Mouse (Mus musculus) gastrocnemius, postnatal 10 days (tissue): ENCODE data around the gene Hjurp. TPM values are rescaled to one million over a fixed set of nuclear protein-coding genes. Genes with fewer than 3 reads are reported as not detected.
"Not testable (repeated sequence)": the region's sequence is repeated elsewhere in the genome, so short reads cannot be mapped to it uniquely, and the experiment has no call there.

Experiments used
- DNase-seq: peaks from one replicate; pipeline ENCODE4 v3.0.0; 2021; ENCODE audit warnings: mixed read lengths
- total RNA-seq, 2 experiments: library from RNA; stranded (reverse); gene quantifications; 2 replicates each; pipeline ENCODE4 v1.2.3; 2021

The Hjurp gene
- total RNA-seq, 2 experiments from 2014 or later = 29.0 to 47.9 TPM

- no peak for DNase-seq
These were observed 38.7 kb downstream of the Hjurp start for GRCm38 (mm10) chr1:88238771-88239170.

- no peak for DNase-seq
These were observed 40.1 kb downstream of the Hjurp start for GRCm38 (mm10) chr1:88237311-88237710.

GRCm38 (mm10) chr1:88235894-88236415 is 41.5 kb downstream of the Hjurp start:
- no peak for DNase-seq

GRCm38 (mm10) chr1:88235046-88235893 is 42.2 kb downstream of the Hjurp start:
- DNase-seq = no peak

GRCm38 (mm10) chr1:88234646-88235045 is 42.8 kb downstream of the Hjurp start:
- DNase-seq = no peak

GRCm38 (mm10) chr1:88234248-88234610 is 43.2 kb downstream of the Hjurp start:
- no peak for DNase-seq

GRCm38 (mm10) chr1:88233421-88234247 is 43.8 kb downstream of the Hjurp start:
- DNase-seq = no peak

GRCm38 (mm10) chr1:88232664-88233380 is 44.6 kb downstream of the Hjurp start:
- no peak for DNase-seq

- peak; percentile 9 for DNase-seq
These were observed 45.5 kb downstream of the Hjurp start for GRCm38 (mm10) chr1:88231803-88232499.

- DNase-seq = peak; percentile 9
These were observed 46.2 kb downstream of the Hjurp start for GRCm38 (mm10) chr1:88230981-88231802.

- peak; percentile 14 for DNase-seq
These were observed 47.0 kb downstream of the Hjurp start for GRCm38 (mm10) chr1:88230421-88230820.

- peak; percentile 12 for DNase-seq
These were observed 47.4 kb downstream of the Hjurp start for GRCm38 (mm10) chr1:88229986-88230385.

GRCm38 (mm10) chr1:88229566-88229965 is 47.9 kb downstream of the Hjurp start:
- peak; percentile 7 for DNase-seq

- DNase-seq = peak; percentile 14
These were observed 49.3 kb downstream of the Hjurp start for GRCm38 (mm10) chr1:88228121-88228520.

GRCm38 (mm10) chr1:88227482-88227881 is 50.0 kb downstream of the Hjurp start:
- DNase-seq = peak; percentile 4

GRCm38 (mm10) chr1:88226670-88227379 is 50.6 kb downstream of the Hjurp start, which contains the start of gene Mroh2a:
TSS of gene Mroh2a (plus strand) at chr1:88226986.
- peak; percentile 5 for DNase-seq

- DNase-seq = no peak
These were observed 51.7 kb downstream of the Hjurp start for GRCm38 (mm10) chr1:88225741-88226140.

- DNase-seq = not testable (repeated sequence)
These were observed 52.1 kb downstream of the Hjurp start for GRCm38 (mm10) chr1:88225301-88225700.

GRCm38 (mm10) chr1:88224029-88224776 is 53.2 kb downstream of the Hjurp start:
- peak; percentile 27 for DNase-seq
